Mouse (Mus musculus) CH12.LX (cell line): ENCODE data around the gene Lhfp. TPM values are rescaled to one million over a fixed set of nuclear protein-coding genes. Genes with fewer than 3 reads are reported as not detected.

Experiments
- DNase-seq: peaks from one replicate; pipeline ENCODE4 v3.0.0-alpha.2; 2013; ENCODE audit errors: extremely low read depth
- H3K27ac ChIP-seq: 2 replicates; pipeline ENCODE4 v1.5.1; 2012; ENCODE audit warnings: low read depth, mild to moderate bottlenecking, control low read depth, moderate library complexity; ENCODE audit not compliant: insufficient read depth
- H3K27me3 ChIP-seq: replicated peaks from 2 replicates; pipeline ENCODE3; 2012; ENCODE audit warnings: inconsistent platforms
- H3K36me3 ChIP-seq, 2 experiments: replicated peaks in 1 of 2; 2 replicates each; pipeline versions ENCODE3 to v1.6.1; 2012; ENCODE audit warnings: inconsistent platforms in 1 of 2, low read length in 1 of 2, mild to moderate bottlenecking in 1 of 2, mixed read lengths in 1 of 2, moderate library complexity in 1 of 2; ENCODE audit not compliant: control insufficient read depth in 1 of 2, insufficient read depth in 1 of 2
- H3K4me1 ChIP-seq, 2 experiments: 2 replicates each; pipeline ENCODE4 v1.6.1; 2012; ENCODE audit warnings: inconsistent platforms in 1 of 2, moderate library complexity in 1 of 2; ENCODE audit not compliant: insufficient read depth in 2 of 2, control insufficient read depth in 1 of 2
- H3K4me2 ChIP-seq: 2 replicates; pipeline ENCODE4 v1.6.1; 2012; ENCODE audit warnings: low read depth, mild to moderate bottlenecking, control low read depth; ENCODE audit not compliant: poor library complexity, insufficient read depth, severe bottlenecking
- H3K4me3 ChIP-seq, 3 experiments: fragments of 150-350 bp in 1 of 3; sonication (generic) in 1 of 3; replicated peaks in 1 of 3; 2 replicates each; pipeline versions ENCODE3 to v1.5.1; 2011 to 2012; ENCODE audit warnings: low read depth in 2 of 3, low read length in 2 of 3, mild to moderate bottlenecking in 2 of 3, moderate library complexity in 2 of 3, control low read depth in 1 of 3, improper control_type of control experiment in 1 of 3, inconsistent platforms in 1 of 3, mixed read lengths in 1 of 3; ENCODE audit not compliant: poor library complexity in 1 of 3
- H3K79me2 ChIP-seq: replicated peaks from 2 replicates; pipeline ENCODE4 v1.6.1; 2012; ENCODE audit warnings: mild to moderate bottlenecking, moderate library complexity; ENCODE audit not compliant: control insufficient read depth, poor library complexity, insufficient read depth, severe bottlenecking; ENCODE audit errors: extremely low read depth
- H3K9ac ChIP-seq: 2 replicates; pipeline ENCODE4 v1.6.1; 2012; ENCODE audit warnings: low read depth, mild to moderate bottlenecking, control low read depth, moderate library complexity; ENCODE audit not compliant: insufficient read depth
- H3K9me3 ChIP-seq: replicated peaks from 2 replicates; pipeline ENCODE3; 2012; ENCODE audit warnings: low read length, inconsistent platforms, mixed read lengths
- CHD1 ChIP-seq: IDR thresholded peaks from 2 replicates; pipeline ENCODE4 v1.6.1; 2012; ENCODE audit warnings: low read depth, low read length, improper control_type of control experiment, inconsistent platforms
- ETS1 ChIP-seq: conservative IDR thresholded peaks from 2 replicates; pipeline ENCODE4 v1.6.1; 2012; ENCODE audit warnings: low read depth, mild to moderate bottlenecking, inconsistent platforms, low read length, improper control_type of control experiment, moderate library complexity
- HCFC1 ChIP-seq: IDR thresholded peaks from 2 replicates; pipeline ENCODE4 v1.6.1; 2012; ENCODE audit warnings: low read depth, mild to moderate bottlenecking, inconsistent platforms, low read length, improper control_type of control experiment
- JUN ChIP-seq: IDR thresholded peaks from 2 replicates; pipeline ENCODE4 v1.6.1; 2011; ENCODE audit warnings: low read depth, mild to moderate bottlenecking, low read length, improper control_type of control experiment, moderate library complexity; ENCODE audit not compliant: insufficient read depth
- JUND ChIP-seq: conservative IDR thresholded peaks from 2 replicates; pipeline ENCODE4 v1.6.1; 2011; ENCODE audit warnings: low read depth, low read length, improper control_type of control experiment
- MAFK ChIP-seq: IDR thresholded peaks from 2 replicates; pipeline ENCODE4 v1.6.1; 2011; ENCODE audit warnings: low read length, improper control_type of control experiment; ENCODE audit not compliant: insufficient replicate concordance
- MAX ChIP-seq: IDR thresholded peaks from 2 replicates; pipeline ENCODE4 v1.6.1; 2011; ENCODE audit warnings: low read length, improper control_type of control experiment
- MAZ ChIP-seq: IDR thresholded peaks from 2 replicates; pipeline ENCODE4 v1.6.1; 2012; ENCODE audit warnings: low read depth, mild to moderate bottlenecking, inconsistent platforms, low read length, improper control_type of control experiment, moderate library complexity
- MYC ChIP-seq: IDR thresholded peaks from 2 replicates; pipeline ENCODE4 v1.6.1; 2011; ENCODE audit warnings: low read depth, mild to moderate bottlenecking, improper control_type of control experiment, low read length
- NRF1 ChIP-seq: IDR thresholded peaks from 2 replicates; pipeline ENCODE4 v1.6.1; 2014; ENCODE audit warnings: low read depth, mild to moderate bottlenecking, inconsistent platforms, low read length, improper control_type of control experiment, moderate library complexity
- RAD21 ChIP-seq: IDR thresholded peaks from 2 replicates; pipeline ENCODE4 v1.6.1; 2011; ENCODE audit warnings: low read depth, mild to moderate bottlenecking, low read length, improper control_type of control experiment, moderate library complexity
- SMC3 ChIP-seq: IDR thresholded peaks from 2 replicates; pipeline ENCODE4 v1.6.1; 2011; ENCODE audit warnings: low read depth, low read length, improper control_type of control experiment
- TBP ChIP-seq: conservative IDR thresholded peaks from 2 replicates; pipeline ENCODE4 v1.6.1; 2011; ENCODE audit warnings: low read depth, low read length, improper control_type of control experiment
- USF2 ChIP-seq: conservative IDR thresholded peaks from 2 replicates; pipeline ENCODE4 v1.6.1; 2011; ENCODE audit warnings: low read depth, low read length, improper control_type of control experiment
- ZKSCAN1 ChIP-seq: IDR thresholded peaks from 2 replicates; pipeline ENCODE4 v1.6.1; 2012; ENCODE audit warnings: low read depth, inconsistent platforms, low read length, improper control_type of control experiment, borderline replicate concordance
- ZMIZ1 ChIP-seq: IDR thresholded peaks from 2 replicates; pipeline ENCODE4 v1.6.1; 2012; ENCODE audit warnings: low read depth, mild to moderate bottlenecking, inconsistent platforms, low read length, improper control_type of control experiment
- dilution Hi-C: fragments of 300-500 bp; cut with MboI; formaldehyde crosslinking; loops from 2 replicates; pipeline ENCODE4 v1.14.3; 2020; ENCODE audit warnings: low sequenced_read_pairs; ENCODE audit not compliant: extremely low pct_unique_long_range_greater_than_20kb, extremely low pct_ligation_motif_present
- in situ Hi-C: fragments of 300-500 bp; cut with MboI; formaldehyde crosslinking; loops from 3 replicates; pipeline ENCODE4 v1.14.3; 2019; ENCODE audit warnings: low sequenced_read_pairs, low pct_ligation_motif_present, low pct_unique_long_range_greater_than_20kb, mixed read lengths
- polyA plus RNA-seq: library from polyadenylated mRNA; unstranded; fragments of >175 nt; gene quantifications from 2 replicates; pipeline ENCODE4 v1.2.1, GENCODE M21; 2012; ENCODE audit warnings: low read depth; ENCODE audit not compliant: insufficient read length
- total RNA-seq, 2 experiments: library from RNA; depleted of rRNA; stranded (reverse); fragments of 300-350 nt in 1 of 2; fragments of >200 nt in 1 of 2; gene quantifications; 2 replicates each; pipeline ENCODE4 v1.2.3; 2012 to 2014

Lhfp gene
- total and polyA plus RNA-seq, 3 experiments, result not detected

- in situ Hi-C loops, result no loop called here
- H3K79me2 ChIP-seq, result no peaks in the 10 kb centered on the region
Observed at GRCm38 (mm10) chr3:53080286-53080685, 39.0 kb downstream of the Lhfp start.

DNA sequence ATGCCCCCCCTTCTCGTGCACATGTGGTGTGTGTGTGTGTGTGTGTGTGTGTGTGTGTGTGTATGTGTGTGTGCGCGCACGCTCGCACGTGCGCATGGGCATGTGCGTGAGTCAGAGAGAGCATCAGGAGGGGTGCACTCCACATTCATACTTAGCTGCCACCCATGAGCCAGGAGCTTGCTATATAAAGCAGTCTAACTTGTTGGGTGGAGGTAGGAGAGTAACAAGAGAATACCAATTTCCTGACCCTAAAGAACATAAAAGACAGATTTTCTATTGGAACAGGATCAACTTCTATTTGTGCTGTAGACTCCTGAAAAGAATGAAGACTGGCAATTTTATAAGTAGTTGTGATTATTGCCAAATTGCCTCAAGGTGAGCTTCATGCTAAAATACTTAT is 39.4 kb downstream of the Lhfp start:
- Histone ChIP-seq H3K27ac (no peak overlapping the region), H3K9me3 (no peaks in the 10 kb centered on the region), H3K4me3 (no peak overlapping the region), H3K9ac (no peak overlapping the region), H3K36me3 (no peaks in the 10 kb centered on the region), H3K4me1 (peaks cover 0 to 4% of the 10 kb centered on the region in 2 experiments; a peak in 1 of 4 replicates), H3K27me3 (no peaks in the 10 kb centered on the region), H3K4me2 (no peak overlapping the region), H3K79me2 (no peaks in the 10 kb centered on the region)
- DNase-seq, result no peak
- no peak for TF ChIP-seq NRF1
- TF ChIP-seq MYC, result no peak
- no peak for TF ChIP-seq MAX
- no peak for TF ChIP-seq ETS1
- TF ChIP-seq MAZ, result no peak
- no peak for TF ChIP-seq MAFK
- TF ChIP-seq ZKSCAN1, result no peak
- TF ChIP-seq USF2, result no peak
- no peak for TF ChIP-seq ZMIZ1
- no peak for TF ChIP-seq TBP
- TF ChIP-seq JUND, result no peak
- TF ChIP-seq RAD21, result no peak
- TF ChIP-seq HCFC1, result no peak
- no peak for TF ChIP-seq JUN
- dilution Hi-C loops, result no loop called here
- in situ Hi-C loops, result no loop called here

More at GRCm38 (mm10) chr3:53080286-53080685, 39.0 kb downstream of the Lhfp start:
- Histone ChIP-seq H3K4me1 (peaks cover 0 to 4% of the 10 kb centered on the region in 2 experiments; a peak in 1 of 4 replicates), H3K4me3 (no peak overlapping the region), H3K36me3 (no peaks in the 10 kb centered on the region), H3K27ac (no peak overlapping the region), H3K9ac (no peak overlapping the region), H3K9me3 (no peaks in the 10 kb centered on the region), H3K27me3 (no peaks in the 10 kb centered on the region), H3K4me2 (no peak overlapping the region)
- dilution Hi-C loops, result no loop called here
- TF ChIP-seq CHD1, result no peak
- TF ChIP-seq MAZ, result no peak
- TF ChIP-seq MYC, result no peak
- TF ChIP-seq MAX, result no peak
- TF ChIP-seq TBP, result no peak
- TF ChIP-seq SMC3, result no peak
- DNase-seq, result no peak
